Mouse (Mus musculus) mouse embryonic stem cell (cell line): Measurements from ENCODE around the gene Plcg2.

Experiments used
- in situ Hi-C, 2 experiments: fragments of 300-500 bp; cut with MboI; formaldehyde crosslinking; loops; 1 replicate in 1 of 2; 3 replicates in 1 of 2; pipeline ENCODE4 v1.14.3; 2019 to 2020; ENCODE audit warnings: low sequenced_read_pairs in 2 of 2, low pct_unique_long_range_greater_than_20kb in 1 of 2, mixed read lengths in 1 of 2; ENCODE audit not compliant: unreplicated experiment in 1 of 2

Plcg2 gene

DNA sequence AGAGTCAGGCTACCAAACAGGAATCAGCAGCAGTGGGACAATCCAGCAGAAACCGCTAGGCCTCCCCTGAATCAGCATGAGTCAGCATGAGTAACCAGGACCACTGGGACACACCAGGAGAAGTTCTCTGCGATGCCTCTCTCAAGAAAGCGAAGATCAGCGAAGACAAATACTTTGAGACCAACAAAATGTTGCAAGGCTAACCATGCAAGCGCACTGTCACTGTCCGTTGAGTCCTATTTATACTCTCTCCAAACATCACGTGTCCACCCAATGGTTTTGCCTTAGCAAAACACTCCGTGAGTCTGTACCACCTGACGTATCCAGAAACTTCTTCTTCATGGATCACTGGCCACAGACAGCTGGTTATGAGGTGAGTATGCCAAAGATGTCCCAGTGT, 18.1 kb upstream of the Plcg2 start:
- in situ Hi-C loops = loop anchor here (10.0 kb wide), 2 partner anchors 265 to 375 kb away; no protein-coding TSS in a partner anchor

DNA sequence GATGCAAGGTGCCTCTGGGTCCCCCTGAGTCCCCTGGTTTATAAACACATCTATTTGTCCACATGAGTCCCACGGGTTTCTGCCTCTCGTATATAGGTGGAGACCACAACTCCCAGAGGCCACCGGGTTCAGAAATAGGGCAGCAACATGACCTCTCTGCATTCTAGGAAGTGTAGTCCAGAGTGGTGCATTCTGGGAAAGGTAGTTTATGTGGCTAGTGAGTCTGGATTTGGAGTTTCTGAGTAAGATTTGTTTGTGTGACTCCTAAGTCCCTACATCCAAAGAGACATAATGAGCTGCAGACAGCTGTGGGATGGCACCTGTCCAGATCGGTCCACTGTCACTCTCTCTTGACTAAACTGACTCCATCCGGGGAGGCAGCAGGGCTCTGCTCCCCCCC, 17.6 kb upstream of the Plcg2 start:
- in situ Hi-C loops = no loop called here

DNA sequence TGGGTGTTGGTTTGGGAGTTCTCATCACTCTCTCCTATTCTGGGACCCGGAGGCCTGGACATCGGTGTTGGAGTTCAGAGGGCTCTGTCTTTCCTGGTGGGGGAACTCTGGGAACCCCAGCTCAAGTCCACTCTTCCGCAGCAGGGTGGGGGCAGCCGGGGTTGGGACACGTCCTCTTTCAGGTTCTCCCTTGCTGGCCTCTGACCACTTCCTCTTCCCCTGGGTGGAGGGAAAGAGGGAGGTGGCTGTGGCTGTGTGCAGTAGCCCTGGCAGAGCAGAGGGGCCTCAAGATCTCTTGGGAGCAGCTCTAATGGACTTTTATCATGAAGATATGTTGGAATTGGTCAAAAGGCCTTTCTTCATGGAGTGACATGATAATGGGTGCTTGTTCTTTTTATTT, 16.3 kb upstream of the Plcg2 start:
- in situ Hi-C loops = no loop called here

DNA sequence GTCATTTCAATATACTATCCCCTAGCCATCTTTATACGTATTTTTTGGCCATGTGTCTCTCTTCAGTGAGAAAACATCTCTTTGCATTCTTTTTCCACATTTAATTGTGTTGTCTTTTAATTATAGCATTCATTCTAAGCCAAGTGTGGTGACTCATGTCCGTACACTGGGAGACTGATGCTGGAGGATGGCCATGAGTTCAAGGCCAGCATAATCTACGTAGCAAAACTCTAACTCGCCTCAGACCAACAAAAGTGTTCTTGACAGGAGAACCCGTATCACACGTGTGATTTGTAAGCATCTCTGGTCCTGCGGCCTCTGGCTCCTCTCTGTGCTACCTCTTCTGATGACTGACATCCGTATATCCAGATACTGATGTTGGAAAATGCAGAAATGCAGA, 13.4 kb upstream of the Plcg2 start:
- in situ Hi-C loops = no loop called here

DNA sequence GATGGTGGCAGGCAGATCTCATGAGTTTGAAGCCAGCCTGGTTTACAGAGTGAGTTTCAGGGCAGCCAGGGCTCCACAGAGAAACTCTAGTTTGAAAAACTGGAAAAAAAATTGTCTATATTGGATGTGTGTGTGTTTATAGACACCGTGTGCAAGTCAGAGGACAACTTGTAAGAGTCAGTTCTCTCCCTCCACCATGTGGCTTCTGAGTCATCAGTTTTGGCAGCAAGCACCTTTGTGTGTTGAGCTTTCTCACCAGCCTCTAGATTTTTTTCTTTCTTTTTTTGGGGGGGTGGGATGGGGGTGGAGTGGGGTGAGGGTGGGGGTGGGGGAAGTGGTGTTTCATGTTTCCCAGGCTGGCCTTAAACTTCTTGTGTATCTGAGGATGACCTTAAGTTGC, 12.8 kb upstream of the Plcg2 start:
- in situ Hi-C loops = no loop called here

DNA sequence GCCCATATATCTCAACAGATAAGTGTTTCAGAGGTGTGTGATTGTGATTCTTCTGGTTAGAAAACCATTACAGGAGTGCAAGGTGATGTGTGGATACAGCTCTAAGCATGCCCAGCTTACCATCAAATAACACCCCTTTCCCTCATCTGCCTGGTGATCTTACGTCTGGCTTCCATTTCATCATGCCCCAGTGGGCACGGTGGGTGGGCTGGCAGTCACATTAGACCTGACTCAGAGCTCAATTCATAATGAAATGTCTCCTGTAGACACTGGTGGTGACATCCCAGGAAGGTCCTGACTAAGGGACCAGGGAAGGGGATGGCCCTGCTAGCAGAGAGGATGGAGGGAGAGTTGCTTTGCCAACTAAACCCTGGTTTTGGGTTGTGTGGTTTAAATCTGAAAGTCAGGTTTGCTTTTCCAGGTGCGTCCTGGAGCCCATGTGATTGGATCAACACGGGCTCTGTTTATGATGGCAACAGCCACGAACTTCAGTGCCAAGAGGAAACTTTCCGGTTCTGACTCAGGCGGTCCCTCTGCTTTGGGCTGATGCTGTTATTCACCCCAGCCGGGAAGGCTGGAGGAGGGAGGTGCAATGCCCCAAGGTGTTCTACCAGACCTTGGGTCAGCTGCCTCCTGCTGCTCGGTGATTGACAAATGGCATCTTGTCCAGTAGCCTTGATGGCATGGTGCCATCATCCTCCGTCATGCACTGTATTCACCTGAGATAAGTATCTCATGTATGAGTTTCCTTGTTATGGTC, 9.7 kb upstream of the Plcg2 start:
- in situ Hi-C loops = no loop called here

DNA sequence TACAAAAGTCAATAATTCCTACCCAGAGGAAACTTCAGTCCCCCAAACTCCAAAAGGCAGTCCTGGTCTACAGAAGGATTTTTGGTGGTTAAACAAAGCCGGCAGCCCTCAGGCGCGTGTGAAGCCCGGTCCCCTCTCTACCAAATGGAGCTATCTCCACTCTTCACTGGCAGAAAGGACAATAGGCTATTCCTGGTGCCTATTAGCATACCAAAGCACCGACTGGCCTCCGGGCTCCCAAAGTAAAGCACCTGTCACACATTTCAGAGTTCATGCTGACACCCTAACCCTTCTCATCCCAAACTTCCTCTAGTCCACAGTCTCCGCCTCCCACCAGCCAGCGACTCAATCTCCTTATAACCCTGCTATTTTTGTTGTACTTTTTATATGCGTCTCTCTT, 4.5 kb upstream of the Plcg2 start:
- in situ Hi-C loops = no loop called here

DNA sequence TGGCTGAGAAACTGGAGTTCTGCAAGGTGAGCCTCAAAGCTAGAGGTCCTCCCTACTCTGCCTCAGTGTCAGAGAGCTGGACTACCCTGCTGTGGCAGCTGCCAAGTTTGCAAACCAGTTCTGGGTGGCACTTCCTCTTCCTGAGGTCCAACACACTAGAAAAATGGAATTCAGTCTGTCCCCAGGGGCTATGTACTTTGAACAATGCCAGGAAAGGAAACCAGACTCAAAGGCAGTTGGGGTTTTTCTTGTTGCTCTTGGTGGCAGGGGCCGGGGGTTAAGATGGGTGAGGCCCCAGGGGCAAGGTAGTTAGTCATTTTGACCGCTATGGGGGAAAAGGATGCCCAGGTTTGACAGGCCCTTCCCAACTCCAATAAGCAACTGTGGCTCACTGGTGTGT, 3.2 kb upstream of the Plcg2 start:
- in situ Hi-C loops = no loop called here

DNA sequence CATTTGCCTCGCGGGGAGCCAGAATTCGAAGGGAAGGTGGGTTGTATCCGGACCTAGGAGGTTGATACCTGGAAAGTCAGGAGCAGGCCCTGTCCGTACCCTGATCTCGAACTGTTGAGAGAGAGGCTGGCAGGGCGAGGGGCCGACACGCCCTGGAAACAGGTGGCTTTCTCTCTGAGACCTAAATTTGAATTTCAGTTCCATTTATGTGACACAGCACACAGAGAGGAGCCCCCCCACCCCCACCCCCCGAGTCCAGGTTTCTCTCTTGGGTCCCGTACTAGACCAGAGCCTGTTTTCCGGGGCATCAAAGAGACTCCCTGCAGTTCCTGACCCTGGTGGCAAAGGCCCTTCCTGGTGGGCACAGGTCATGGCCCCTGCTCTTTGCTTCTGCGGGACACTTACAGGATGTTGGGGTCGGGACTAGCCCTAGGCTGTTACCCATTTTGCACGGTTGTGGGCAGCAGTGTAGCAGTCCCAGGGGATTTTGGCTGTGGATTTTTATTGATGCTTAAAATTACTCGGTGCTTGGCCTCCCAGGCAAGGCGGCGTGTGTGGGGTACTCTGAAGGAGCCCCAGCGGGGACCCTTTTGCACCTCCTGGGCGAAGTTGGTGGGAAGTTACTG, 937 bp downstream of the Plcg2 start:
- in situ Hi-C loops = no loop called here

DNA sequence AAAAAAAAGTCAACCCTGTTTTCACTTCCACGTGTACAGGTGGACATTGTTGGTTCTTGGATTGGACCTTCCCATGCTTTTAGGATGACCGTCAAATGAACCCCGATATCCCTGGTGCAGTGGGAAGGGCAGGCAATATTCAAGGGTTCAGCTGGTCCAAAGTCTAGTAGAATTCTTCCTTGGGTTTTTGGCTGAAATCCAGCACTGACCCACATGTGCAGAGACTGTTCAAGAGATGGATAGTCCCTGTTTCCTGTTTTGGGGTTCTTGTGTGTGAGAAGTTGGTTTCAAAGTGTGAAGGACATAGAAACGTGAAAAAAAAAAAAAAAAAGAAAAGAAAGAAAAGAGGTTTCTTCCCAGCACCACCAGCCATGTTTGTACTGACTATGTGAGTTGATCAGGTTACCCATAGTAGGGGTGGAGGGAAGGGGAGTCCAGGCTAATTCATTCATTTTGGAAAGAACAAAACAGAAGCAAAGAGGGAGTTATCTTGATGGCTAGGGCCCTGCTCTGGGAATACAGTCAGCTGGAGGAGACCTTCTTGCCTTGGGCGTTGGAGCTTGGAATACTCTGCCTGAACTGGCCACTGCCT, 2.2 kb downstream of the Plcg2 start:
- in situ Hi-C loops = no loop called here

DNA sequence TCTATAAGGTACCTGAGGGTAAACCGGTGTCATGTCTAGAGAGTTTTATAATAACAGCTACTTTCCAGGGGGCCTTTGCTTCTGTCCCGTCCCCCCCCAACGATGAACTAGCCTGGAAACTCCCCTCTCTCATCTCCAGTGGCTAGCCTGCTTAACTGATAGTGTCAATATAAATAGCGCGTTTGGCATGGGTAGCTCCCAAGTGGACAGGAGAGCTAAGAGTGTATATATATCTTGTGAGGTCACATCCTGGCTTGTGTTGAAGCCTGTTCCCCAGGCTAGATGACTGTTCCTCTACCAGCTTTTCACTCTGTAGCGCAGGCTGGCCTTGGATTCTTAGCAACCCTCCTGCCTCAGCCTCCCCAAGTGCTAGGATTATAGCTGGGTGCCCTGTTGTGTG, 3.2 kb downstream of the Plcg2 start:
- in situ Hi-C loops = no loop called here

DNA sequence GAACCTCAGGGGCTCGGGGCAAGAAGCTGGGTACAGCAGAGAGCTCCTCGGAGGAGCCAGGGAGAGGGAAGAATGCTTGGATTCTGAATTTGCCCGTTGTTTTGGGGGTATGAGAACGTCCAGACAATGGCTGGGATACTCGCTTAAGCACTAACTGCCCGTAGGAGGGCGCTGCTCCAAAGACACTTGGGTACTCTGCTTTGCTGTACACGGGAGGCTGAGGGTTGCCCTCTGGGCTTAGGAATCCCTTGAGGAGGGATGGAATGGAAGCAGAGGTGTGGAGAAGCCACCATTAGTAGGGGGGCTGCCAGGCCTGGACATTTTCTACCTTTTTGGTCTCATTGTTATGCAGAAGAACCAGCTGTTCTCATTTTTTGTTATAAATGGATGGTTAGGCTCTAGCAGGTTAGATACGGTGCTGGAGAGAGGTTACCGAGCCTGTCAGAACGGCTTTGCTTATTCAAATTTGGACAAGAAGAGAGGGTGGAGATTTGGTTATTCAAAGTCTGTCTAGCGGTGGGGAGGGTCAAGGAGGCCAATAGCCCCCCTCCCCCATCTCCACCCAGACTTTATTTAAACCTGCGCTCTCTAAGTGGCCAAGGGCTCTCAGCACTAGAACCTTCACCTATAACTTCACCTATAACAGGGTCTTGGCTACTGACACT, 5.4 kb downstream of the Plcg2 start:
- in situ Hi-C loops = no loop called here

DNA sequence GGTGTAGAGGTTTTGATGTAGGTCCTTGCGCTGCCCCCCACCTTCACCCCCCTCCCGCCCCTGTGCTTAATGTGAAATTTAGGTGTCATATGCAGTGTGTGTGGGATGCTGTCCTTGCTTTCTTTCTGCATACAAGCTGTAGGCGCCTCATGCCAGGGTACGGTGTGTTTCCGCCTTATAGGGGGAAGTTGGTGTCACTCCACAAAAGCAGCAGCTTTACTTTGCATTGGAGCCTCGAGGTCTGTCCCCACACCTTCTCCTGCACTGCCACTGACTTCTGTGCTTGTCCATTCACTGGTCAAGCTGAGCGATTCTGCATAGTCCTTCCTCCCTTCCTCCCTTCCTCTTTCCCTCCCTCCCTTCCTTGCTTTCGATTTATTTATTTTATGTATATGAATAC, 9.6 kb downstream of the Plcg2 start:
- in situ Hi-C loops = no loop called here

DNA sequence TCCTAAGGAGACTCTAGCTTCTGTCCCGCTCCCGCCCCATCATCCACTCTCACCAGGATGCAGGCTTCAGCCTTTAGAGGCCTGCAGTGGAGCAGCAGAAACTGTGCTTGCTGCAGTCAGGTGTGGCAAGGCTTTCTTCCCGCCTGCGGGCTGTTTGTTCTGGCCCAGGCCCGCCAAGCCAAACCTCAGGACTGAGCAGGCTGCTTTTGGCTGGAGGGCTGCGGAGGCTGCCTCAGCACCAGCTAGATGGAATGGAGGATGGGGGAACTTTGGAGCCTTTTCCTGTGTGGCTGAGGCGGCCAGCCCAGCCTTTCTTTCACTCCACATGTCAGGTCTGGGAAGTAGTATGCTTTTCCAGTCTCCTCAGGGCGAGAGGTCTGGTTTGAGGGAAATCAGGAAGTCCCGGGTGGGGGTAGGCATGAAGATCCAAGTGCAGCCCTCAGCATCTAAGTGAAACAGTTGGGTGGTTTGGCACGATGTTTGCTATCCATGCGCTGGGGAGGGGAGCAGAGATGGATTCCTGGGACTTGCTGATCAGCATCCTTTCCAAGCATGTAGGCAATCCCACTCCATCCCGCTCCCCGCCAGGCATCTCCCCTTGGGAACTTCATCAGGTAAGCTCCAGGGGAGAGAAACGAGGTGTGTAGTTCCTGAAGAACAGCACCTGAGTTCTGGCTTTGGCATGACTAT, 18.9 kb downstream of the Plcg2 start:
- in situ Hi-C loops = no loop called here

DNA sequence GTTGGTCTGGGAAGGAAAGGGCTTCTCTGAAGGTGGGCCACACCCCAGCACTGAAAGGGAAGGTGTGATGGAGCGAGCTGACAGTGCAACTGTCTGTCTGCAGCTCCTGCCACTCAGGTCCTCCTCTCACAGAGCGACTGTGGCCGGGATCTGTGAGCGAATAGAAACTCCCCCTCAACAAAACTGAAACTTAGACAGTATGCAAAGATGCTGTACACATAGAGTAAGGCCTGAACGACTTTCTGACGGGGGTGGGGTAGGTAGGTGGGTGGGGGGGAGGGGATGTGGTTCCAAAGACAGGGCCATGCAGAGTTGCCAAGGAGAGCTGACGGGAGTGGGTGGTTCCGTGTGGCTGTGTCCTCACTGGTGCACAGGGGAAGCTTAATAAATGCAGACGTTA, 19.8 kb downstream of the Plcg2 start:
- in situ Hi-C loops = no loop called here

DNA sequence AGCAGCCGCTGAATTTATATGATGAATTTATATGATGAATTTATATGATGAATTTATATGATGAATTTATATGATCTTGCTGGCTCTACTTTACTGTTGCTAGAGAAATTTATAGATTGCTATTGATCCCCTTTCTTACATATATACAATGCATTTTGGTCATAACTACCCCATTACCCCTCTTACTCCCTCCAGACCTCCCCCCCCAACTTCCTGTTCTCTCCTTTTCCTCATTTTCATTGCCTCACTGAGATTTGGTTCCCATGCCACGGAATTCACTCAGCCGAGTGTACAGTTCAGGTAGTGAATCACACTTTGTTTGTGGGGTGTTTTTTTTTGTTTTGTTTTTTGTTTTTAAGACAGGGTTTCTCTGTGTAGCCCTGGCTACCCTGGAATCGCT, 20.8 kb downstream of the Plcg2 start:
- in situ Hi-C loops = no loop called here

DNA sequence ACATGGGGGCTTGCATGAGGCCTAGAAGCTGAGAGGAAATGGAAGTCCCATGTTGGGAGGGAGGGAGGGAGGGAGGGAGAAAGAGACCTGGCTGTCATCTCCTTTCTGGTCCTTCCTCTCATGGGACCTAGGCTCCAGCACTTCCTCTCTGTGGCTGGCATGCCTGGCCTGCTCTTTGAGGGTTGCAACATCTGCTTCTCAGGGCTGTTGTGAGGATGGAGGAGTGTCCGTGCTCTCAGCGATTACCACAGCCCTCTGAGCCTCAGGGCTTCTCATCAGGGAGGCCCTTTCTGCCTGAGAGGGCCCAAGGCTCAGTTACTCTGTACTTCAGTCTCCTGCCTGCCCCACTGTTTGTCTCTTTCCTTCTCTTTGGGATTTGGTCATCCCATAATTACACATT, 28.1 kb downstream of the Plcg2 start:
- in situ Hi-C loops = no loop called here

DNA sequence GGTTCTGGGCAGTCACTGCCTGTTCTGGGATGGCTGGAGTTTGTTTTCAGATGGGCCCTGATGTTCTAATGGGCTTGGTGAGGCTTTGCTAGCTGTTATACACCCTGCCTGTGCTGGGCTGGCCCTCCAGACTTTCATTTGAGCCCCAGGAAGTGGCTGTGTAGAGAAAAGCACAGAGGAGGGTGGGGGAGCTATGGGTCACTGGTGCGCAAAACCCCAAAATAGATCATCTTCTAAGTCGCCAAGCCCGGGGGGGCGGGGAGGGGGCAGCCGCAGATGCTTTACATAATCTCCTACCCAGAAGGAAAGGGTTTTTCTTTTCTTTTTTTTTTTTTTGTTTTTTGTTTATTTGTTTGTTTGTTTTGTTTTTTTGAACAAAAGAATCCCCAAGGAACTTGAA, 29.9 kb downstream of the Plcg2 start:
- in situ Hi-C loops = no loop called here

DNA sequence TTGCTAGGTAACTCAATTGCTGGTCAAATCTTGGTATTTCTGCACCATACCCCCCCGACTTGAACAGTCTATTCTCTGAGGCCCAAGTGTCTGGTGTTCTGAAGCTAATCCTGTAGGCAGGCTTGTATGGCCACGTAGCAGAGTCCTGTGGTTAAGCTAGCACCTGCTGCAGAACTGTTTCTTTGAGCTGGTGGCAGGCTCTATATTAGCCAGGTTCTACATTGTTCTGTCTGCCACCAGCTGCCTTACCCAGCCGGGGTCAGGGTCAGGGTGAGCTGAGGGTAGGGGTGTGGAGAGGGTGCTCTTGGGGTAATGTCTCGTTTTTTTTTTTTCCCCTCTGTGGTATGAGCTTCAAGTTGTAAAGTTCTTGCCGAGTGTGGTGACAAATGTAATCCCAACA, 31.1 kb downstream of the Plcg2 start:
- in situ Hi-C loops = no loop called here
